Mouse (Mus musculus): ENCODE results near the gene Cyp27b1.

Cyp27b1 gene

GRCm38 (mm10) chr10:127085633-127086032, 37.6 kb downstream of the Cyp27b1 start:
- DNase-seq (ENCODE audit: low spot score) = no peak

- DNase-seq (ENCODE audit: low spot score) = peak; percentile 80
Observed at GRCm38 (mm10) chr10:127090560-127091411, 42.7 kb downstream of the Cyp27b1 start.

GRCm38 (mm10) chr10:127091507-127092396, 43.7 kb downstream of the Cyp27b1 start:
- no peak for DNase-seq (ENCODE audit: low spot score)

GRCm38 (mm10) chr10:127092742-127093141, 44.7 kb downstream of the Cyp27b1 start:
- no peak for DNase-seq (ENCODE audit: low spot score)

- no peak for DNase-seq (ENCODE audit: low spot score)
Observed at GRCm38 (mm10) chr10:127094382-127094802, 46.3 kb downstream of the Cyp27b1 start.

- DNase-seq (ENCODE audit: low spot score) = no peak
Observed at GRCm38 (mm10) chr10:127098514-127098913, 50.5 kb downstream of the Cyp27b1 start.

GRCm38 (mm10) chr10:127099191-127099590, 51.1 kb downstream of the Cyp27b1 start:
- no peak for DNase-seq (ENCODE audit: low spot score)

- no peak for DNase-seq (ENCODE audit: low spot score)
Observed at GRCm38 (mm10) chr10:127099868-127100267, 51.8 kb downstream of the Cyp27b1 start.

- no peak for DNase-seq (ENCODE audit: low spot score)
Observed at GRCm38 (mm10) chr10:127100414-127100813, 52.4 kb downstream of the Cyp27b1 start.

GRCm38 (mm10) chr10:127101151-127101550, 53.1 kb downstream of the Cyp27b1 start:
- DNase-seq (ENCODE audit: low spot score) = no peak
